Mouse (Mus musculus): ENCODE results near the gene Hif1an. TPM values are rescaled to one million over a fixed set of nuclear protein-coding genes. Genes with fewer than 3 reads are reported as not detected.

Gene Hif1an
- 18.0 and 18.3 TPM in 2 replicates for polyA plus RNA-seq (2016; fragmentation: Nextera tagmentation; extraction: Ambion mirVana)

DNA sequence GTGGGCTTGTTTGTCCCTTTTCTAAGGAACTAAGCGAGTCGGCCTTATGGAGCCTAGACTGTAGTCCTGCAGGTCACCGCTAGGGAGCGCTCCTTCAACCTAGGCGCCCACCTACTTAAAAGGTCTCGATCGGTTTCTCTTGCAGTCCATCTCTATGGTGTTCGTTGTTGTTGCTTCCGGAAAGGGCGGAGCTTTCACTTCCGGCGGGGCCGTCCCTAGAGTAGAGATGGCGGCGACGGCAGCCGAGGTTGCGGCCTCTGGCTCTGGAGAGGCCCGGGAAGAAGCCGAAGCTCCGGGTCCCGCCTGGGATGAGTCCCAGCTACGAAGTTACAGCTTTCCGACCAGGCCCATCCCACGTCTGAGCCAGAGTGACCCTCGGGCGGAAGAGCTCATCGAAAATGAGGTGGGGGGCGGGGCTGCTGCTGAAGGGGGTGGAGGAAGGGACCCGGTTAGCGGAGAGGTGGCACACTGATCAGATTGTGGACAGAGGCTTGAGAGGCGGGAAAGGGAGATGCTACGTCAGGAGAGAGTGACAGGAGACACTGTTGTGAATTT is at the start of gene Hif1an:
TSS of gene Hif1an (plus strand) at position 199 of the 555 bp plus-strand sequence.
- whole genome bisulfite sequencing (ENCODE audit: insufficient replicate concordance) = under 1% methylated on average over 33 of the region's 33 CpGs
- peak within 1 kb of the TSS; percentile 83 for H3K4me2 ChIP-seq
- no peaks in the 10 kb centered on the region for H3K9me3 ChIP-seq (replicated peaks)
- peak; percentile 98 for ATAC-seq
- peaks cover 13% of the 10 kb centered on the region; the same call in 1 of the 2 replicates for H3K27me3 ChIP-seq (replicated peaks)
- H3K36me3 ChIP-seq = peaks cover 37% of the 10 kb centered on the region
- H3K27ac ChIP-seq = peak within 1 kb of the TSS; percentile 81
- peak within 1 kb of the TSS; percentile 77 for H3K4me3 ChIP-seq
- H3K9ac ChIP-seq = peak within 1 kb of the TSS; percentile 72
- peaks cover 15% of the 10 kb centered on the region for H3K4me1 ChIP-seq

DNA sequence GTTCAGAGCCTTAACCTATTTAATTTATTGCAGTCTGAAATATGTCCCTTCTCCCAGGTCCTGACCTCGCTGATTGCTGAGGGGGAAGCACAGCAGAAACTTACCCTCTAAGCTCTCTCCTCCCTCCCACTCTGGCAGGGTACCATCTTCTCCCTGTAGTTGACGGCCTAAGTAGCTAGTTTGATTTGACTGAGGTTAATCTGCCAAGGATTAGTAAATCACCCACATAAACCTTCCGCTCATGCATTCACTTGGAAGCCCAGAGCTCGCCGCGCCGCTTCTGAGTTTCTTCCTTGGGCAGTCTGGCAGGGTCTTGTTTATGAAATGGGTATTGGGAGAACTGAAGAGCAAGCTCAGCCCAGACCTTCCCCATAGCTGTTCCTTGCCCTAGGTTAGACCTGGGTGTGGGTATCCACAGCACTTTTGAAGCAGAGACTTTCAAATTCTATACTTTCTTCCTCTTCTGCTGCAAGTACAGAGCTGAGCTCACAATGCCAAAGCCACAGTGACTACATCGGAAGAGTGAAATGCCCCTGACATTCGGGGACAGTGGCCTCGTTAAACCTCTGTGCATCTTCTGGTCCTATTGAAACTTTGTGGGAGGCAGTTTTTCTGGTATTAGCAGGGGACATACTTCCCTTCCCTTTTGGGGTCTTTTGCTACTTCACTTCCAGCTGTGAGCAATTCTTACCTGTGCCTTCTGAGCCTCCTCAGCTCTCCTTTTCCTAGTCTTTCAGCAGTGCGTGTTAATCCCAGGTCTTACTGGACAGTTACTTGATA is 49.4 kb upstream of the Hif1an start:
- H3K4me3 ChIP-seq = no peak overlapping the region
- H3K4me2 ChIP-seq = no peak overlapping the region
- peaks cover 98% of the 10 kb centered on the region for H3K27me3 ChIP-seq (replicated peaks)
- ATAC-seq = no peak
- H3K9me3 ChIP-seq (replicated peaks) = no peaks in the 10 kb centered on the region
- no peak overlapping the region for H3K27ac ChIP-seq
- WGBS (ENCODE audit: insufficient replicate concordance) = 22% methylated on average over 11 of the region's 11 CpGs
- no peaks in the 10 kb centered on the region for H3K36me3 ChIP-seq
- H3K9ac ChIP-seq = no peak overlapping the region
- no peaks in the 10 kb centered on the region for H3K4me1 ChIP-seq

DNA sequence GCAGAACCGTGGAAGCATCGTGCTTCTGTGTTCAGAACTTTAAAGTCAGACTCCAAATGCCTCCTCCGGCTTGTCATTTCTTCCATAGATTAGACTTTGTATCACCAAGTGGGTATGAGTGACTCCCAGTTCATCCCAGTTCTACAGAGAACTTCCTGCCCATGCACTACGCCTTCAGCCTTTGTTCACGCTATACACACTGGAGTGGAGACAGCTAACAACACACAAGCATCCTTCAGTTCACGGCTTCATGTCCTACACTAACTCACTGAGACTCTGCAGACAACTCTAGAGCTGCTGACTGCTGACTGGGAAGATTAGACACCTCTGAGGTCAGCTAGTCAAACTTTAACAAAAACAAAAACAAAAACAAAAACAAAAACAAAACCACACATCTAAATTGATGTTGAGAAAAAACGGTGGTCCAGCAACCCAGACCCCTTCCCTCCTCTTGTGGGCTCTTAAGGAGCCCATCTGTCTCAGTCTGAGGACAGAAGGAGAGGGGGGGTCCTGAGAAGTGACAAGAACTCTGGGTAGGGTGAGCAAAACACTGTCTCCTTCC is 48.6 kb upstream of the Hif1an start:
- H3K36me3 ChIP-seq = no peaks in the 10 kb centered on the region
- 21% methylated on average over 7 of the region's 7 CpGs for WGBS (ENCODE audit: insufficient replicate concordance)
- peaks cover 100% of the 10 kb centered on the region for H3K27me3 ChIP-seq (replicated peaks)
- H3K4me1 ChIP-seq = no peaks in the 10 kb centered on the region
- no peak overlapping the region for H3K9ac ChIP-seq
- H3K4me2 ChIP-seq = no peak overlapping the region
- H3K4me3 ChIP-seq = no peak overlapping the region
- no peaks in the 10 kb centered on the region for H3K9me3 ChIP-seq (replicated peaks)
- no peak overlapping the region for H3K27ac ChIP-seq
- ATAC-seq = no peak

DNA sequence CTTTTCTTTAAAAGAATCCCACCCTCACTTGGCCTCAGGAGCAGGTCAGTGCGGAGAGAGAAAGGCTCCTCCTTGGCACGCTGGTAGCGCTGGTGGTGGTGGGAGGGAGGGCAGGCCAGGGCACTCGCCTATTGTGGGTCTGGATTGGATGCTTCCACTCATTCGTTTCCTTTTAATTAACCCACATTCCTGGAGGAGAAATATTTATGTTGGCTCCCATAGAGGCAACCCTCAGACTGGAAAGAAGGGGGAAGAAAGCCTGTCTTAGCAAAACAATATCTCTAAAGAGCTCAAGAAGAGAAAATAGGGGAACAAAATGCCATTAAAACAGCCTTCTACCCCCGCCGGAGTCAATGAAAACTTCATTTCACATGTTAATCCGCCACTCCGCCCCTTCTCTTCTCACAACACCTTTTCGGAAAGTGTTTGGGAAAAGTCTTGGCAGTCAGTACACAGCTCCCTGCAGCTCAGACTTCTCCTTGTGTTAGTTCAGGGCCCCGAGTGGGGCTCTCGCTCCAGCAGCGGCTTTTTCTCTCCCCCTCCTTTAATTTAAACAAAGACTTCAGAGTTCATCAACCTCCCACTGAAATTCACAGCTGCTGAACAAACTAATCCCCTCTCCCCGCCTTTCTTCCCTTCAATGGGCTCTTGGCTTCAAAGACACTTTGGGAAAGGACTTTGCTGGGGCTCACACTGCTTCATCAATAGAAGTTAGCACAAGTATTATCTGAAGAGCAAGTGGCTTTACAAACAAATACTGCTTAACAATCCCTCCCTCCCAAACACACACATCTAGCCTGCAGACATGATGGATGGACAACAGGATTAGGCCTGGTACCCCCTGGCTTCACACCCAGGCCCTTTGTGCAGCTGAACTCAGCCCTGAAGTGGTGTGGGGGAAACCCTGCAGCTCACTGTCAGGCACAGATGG is 47.9 kb upstream of the Hif1an start:
- 19% methylated on average over 14 of the region's 14 CpGs for WGBS (ENCODE audit: insufficient replicate concordance)

DNA sequence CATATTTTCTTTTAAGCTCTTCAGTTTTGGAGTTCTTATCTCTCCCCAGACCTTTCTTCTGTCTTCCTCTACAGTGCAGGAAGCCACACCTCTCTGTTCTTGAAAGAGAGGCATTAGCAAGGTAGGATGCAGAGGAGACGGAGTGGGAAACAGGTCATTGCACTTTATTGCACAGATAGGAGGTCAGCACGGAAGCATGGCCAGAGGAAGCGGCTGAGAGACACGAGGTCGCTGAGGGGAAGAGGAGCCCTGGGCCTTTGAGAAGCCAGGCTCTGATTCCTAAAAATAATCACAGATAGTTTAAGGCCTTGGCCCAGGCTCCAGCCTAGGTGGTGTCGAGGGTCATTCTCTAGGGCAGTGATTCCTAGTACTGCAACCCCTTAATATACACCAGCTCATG is 46.9 kb upstream of the Hif1an start:
- ATAC-seq = no peak
- no peak overlapping the region for H3K27ac ChIP-seq
- H3K9me3 ChIP-seq (replicated peaks) = no peaks in the 10 kb centered on the region
- no peak overlapping the region for H3K9ac ChIP-seq
- no peaks in the 10 kb centered on the region for H3K4me1 ChIP-seq
- 35% methylated on average over 6 of the region's 6 CpGs for WGBS (ENCODE audit: insufficient replicate concordance)
- no peak overlapping the region for H3K4me2 ChIP-seq
- H3K4me3 ChIP-seq = no peak overlapping the region
- H3K36me3 ChIP-seq = no peaks in the 10 kb centered on the region
- peaks cover 86% of the 10 kb centered on the region for H3K27me3 ChIP-seq (replicated peaks)

More for the DNA sequence above, 47.9 kb upstream of the Hif1an start:
- no peaks in the 10 kb centered on the region for H3K36me3 ChIP-seq
- H3K27me3 ChIP-seq (replicated peaks) = peaks cover 96% of the 10 kb centered on the region
- no peak overlapping the region for H3K4me2 ChIP-seq
- no peak overlapping the region for H3K27ac ChIP-seq
- no peak overlapping the region for H3K4me3 ChIP-seq
- no peak for ATAC-seq
- H3K9me3 ChIP-seq (replicated peaks) = no peaks in the 10 kb centered on the region
- no peaks in the 10 kb centered on the region for H3K4me1 ChIP-seq
- no peak overlapping the region for H3K9ac ChIP-seq

DNA sequence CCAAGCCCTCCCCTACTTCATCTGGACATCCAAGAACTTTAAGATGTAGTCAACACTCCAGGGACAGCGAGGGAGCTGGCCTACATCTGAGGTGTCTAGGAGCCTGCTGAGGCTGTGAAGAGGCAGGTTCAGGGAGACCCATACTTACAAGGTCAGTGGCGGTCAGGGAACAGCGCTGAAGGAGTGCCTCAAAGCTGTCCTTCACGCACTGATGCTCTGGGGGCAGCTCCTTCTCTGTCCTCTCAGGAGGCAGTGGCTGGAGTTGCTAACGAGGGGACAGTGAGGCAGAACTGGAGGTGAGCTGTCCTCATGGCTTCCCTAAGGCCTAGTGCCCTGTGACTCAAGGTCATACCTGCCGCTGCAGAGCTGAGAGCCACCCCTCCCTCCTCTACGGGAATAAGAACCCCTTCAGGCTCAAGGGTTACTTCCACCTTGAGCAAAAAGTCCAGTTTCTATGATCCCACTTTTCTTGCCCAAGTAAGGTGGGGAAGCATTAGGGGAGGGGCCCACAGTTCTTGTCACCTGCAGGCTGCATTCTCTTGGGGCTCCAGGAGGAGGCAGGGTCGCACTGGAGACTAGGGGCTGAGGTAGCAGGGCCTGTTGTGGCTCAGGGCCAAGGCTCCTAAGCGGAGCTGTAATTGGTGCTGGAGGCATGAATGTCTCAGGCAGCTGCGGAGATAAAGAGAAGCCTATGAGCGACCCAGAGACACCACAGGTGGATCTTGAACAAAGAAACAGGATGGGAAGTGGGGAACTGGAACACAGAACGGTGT is 44.5 kb upstream of the Hif1an start:
- peaks cover 62% of the 10 kb centered on the region for H3K27me3 ChIP-seq (replicated peaks)
- no peak overlapping the region for H3K4me2 ChIP-seq
- no peak overlapping the region for H3K27ac ChIP-seq
- no peaks in the 10 kb centered on the region for H3K36me3 ChIP-seq
- no peak for ATAC-seq
- no peaks in the 10 kb centered on the region for H3K4me1 ChIP-seq
- H3K4me3 ChIP-seq = no peak overlapping the region
- H3K9me3 ChIP-seq (replicated peaks) = no peaks in the 10 kb centered on the region
- 52% methylated on average over 12 of the region's 12 CpGs for WGBS (ENCODE audit: insufficient replicate concordance)
- no peak overlapping the region for H3K9ac ChIP-seq

GRCm38 (mm10) chr19:44519152-44519551 is 43.5 kb upstream of the Hif1an start:
- 27% methylated on average over 7 of the region's 7 CpGs for WGBS (ENCODE audit: insufficient replicate concordance)
- H3K27me3 ChIP-seq (replicated peaks) = peaks cover 53% of the 10 kb centered on the region
- H3K9ac ChIP-seq = no peak overlapping the region

GRCm38 (mm10) chr19:44525551-44526205 is 37.0 kb upstream of the Hif1an start:
- no peak overlapping the region for H3K27ac ChIP-seq
- H3K4me3 ChIP-seq = no peak overlapping the region
- ATAC-seq = no peak
- WGBS (ENCODE audit: insufficient replicate concordance) = 49% methylated on average over 9 of the region's 9 CpGs
- H3K9ac ChIP-seq = no peak overlapping the region
- no peaks in the 10 kb centered on the region for H3K27me3 ChIP-seq (replicated peaks)
- no peaks in the 10 kb centered on the region for H3K36me3 ChIP-seq
- H3K9me3 ChIP-seq (replicated peaks) = no peaks in the 10 kb centered on the region
- H3K4me1 ChIP-seq = no peaks in the 10 kb centered on the region
- H3K4me2 ChIP-seq = no peak overlapping the region

More at GRCm38 (mm10) chr19:44519152-44519551, 43.5 kb upstream of the Hif1an start:
- no peak for ATAC-seq
- no peaks in the 10 kb centered on the region for H3K36me3 ChIP-seq
- H3K4me3 ChIP-seq = no peak overlapping the region
- H3K4me2 ChIP-seq = no peak overlapping the region
- H3K27ac ChIP-seq = no peak overlapping the region
- H3K9me3 ChIP-seq (replicated peaks) = no peaks in the 10 kb centered on the region
- H3K4me1 ChIP-seq = no peaks in the 10 kb centered on the region

GRCm38 (mm10) chr19:44530018-44530417 is 32.6 kb upstream of the Hif1an start:
- 0 out of 2 replicates have a peak, but pooled peaks cover 10% of the 10 kb centered on the region for H3K27me3 ChIP-seq (replicated peaks)
- H3K9me3 ChIP-seq (replicated peaks) = no peaks in the 10 kb centered on the region
- no peaks in the 10 kb centered on the region for H3K4me1 ChIP-seq
- H3K27ac ChIP-seq = no peak overlapping the region
- no peak overlapping the region for H3K4me2 ChIP-seq
- no peak overlapping the region for H3K9ac ChIP-seq
- no peak for ATAC-seq
- 74% methylated on average over 6 of the region's 6 CpGs for WGBS (ENCODE audit: insufficient replicate concordance)
- no peaks in the 10 kb centered on the region for H3K36me3 ChIP-seq
- no peak overlapping the region for H3K4me3 ChIP-seq

DNA sequence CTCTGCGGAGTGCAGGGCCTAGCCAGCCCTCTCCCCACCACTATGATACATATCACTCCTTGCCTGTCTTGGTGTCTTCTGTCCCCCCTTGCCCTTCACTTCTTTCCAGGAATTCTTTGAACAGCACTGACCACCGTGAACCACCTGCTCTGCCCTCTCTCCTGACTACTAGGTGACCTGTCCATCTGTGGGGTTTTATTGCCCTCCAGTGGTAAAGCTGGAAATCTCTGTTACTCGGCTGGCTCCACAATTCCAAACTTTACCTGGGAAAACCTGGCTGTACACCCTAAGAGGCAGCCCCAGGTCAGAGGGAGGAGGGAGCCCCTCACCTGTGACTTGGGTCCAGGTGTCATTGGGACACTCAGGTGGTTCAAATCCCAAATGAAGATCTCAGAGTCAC is 27.3 kb upstream of the Hif1an start:
- H3K36me3 ChIP-seq = no peaks in the 10 kb centered on the region
- H3K4me1 ChIP-seq = no peaks in the 10 kb centered on the region
- ATAC-seq = no peak
- 36% methylated on average over 3 of the region's 3 CpGs for WGBS (ENCODE audit: insufficient replicate concordance)
- H3K27me3 ChIP-seq (replicated peaks) = 0 out of 2 replicates have a peak, but pooled peaks cover 10% of the 10 kb centered on the region
- H3K4me3 ChIP-seq = no peak overlapping the region
- H3K9ac ChIP-seq = no peak overlapping the region
- 0 out of 2 replicates have a peak, but pooled peaks cover 4% of the 10 kb centered on the region for H3K9me3 ChIP-seq (replicated peaks)
- H3K27ac ChIP-seq = no peak overlapping the region
- no peak overlapping the region for H3K4me2 ChIP-seq
